Mouse (Mus musculus): ENCODE measurements around the gene Fkbp4. TPM values are rescaled to one million over a fixed set of nuclear protein-coding genes. Genes with fewer than 3 reads are reported as not detected.

The Fkbp4 gene
- polyA plus RNA-seq, 2 experiments, result 121 to 158 TPM

DNA sequence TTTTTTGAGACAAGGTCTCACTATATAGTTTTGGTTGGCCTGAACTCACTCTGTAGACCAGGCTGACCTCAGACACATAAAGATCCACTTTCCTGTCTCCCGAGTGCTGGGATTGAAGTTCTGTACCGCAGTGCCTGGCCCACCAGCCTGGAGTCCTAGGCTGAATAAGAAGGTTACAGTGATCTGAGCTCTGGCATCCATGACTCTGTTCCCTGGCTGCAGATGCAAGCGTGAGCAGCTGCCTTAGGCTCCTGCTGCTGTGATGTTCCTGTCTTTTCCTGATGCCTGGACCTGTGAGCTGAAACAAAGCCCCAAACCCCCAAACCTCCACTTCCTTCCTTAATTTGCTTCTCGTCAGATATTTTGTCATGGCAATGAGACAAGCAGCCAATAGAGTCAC is 26.5 kb upstream of the Fkbp4 start:
- Histone ChIP-seq H3K36me3 (replicated peaks; ENCODE audit: control insufficient read depth, insufficient read depth, low read depth) (no peaks in the 10 kb centered on the region), H3K4me3 (ENCODE audit: insufficient read depth in 1 of 2, low read depth in 2 of 2, low read length in 2 of 2) (no peak overlapping the region), H3K4me1 (replicated peaks; ENCODE audit: control insufficient read depth in 2 of 2, insufficient read depth in 2 of 2, low read length in 1 of 2) (peaks cover 11 to 20% of the 10 kb centered on the region in 2 experiments), H3K9me3 (ENCODE audit: control insufficient read depth, low read length) (no peaks in the 10 kb centered on the region), H3K4me2 (ENCODE audit: low read depth) (no peak overlapping the region), H3K27me3 (ENCODE audit: control insufficient read depth, insufficient read depth, low read length) (no peaks in the 10 kb centered on the region), H3K9ac (replicated peaks) (no peak overlapping the region), H3K27ac (no peak overlapping the region)
- no peak for DNase-seq (ENCODE audit: low read depth in 3 of 3, low spot score in 3 of 3)
- WGBS (ENCODE audit: insufficient replicate concordance), result 58% methylated on average over 4 of the region's 4 CpGs
- TF ChIP-seq CTCF (IDR thresholded peaks at IDR 0.05; ENCODE audit: low read depth), result no peak
- no peak for TF ChIP-seq EP300 (IDR thresholded peaks at IDR 0.05; ENCODE audit: low read depth)
- no peak for ATAC-seq (ENCODE audit: insufficient read depth)

- peaks cover 6 to 7% of the 10 kb centered on the region in 2 experiments; a peak in 3 of 4 replicates for H3K4me1 ChIP-seq (replicated peaks; ENCODE audit: control insufficient read depth in 2 of 2, insufficient read depth in 2 of 2, low read length in 1 of 2)
- H3K27ac ChIP-seq, result no peak overlapping the region
- no peak overlapping the region for H3K9ac ChIP-seq (replicated peaks)
- no peak overlapping the region for H3K4me2 ChIP-seq (ENCODE audit: low read depth)
- H3K9me3 ChIP-seq (ENCODE audit: control insufficient read depth, low read length), result no peaks in the 10 kb centered on the region
- ATAC-seq (ENCODE audit: insufficient read depth) (no peak), DNase-seq (ENCODE audit: low read depth in 3 of 3, low spot score in 3 of 3) (no peak)
- H3K4me3 ChIP-seq (ENCODE audit: insufficient read depth in 1 of 2, low read depth in 2 of 2, low read length in 2 of 2), result no peak overlapping the region
- TF ChIP-seq CTCF (IDR thresholded peaks at IDR 0.05; ENCODE audit: low read depth) (no peak), EP300 (IDR thresholded peaks at IDR 0.05; ENCODE audit: low read depth) (no peak)
- no peaks in the 10 kb centered on the region for H3K36me3 ChIP-seq (replicated peaks; ENCODE audit: control insufficient read depth, insufficient read depth, low read depth)
- H3K27me3 ChIP-seq (ENCODE audit: control insufficient read depth, insufficient read depth, low read length), result no peaks in the 10 kb centered on the region
Measured at GRCm38 (mm10) chr6:128461606-128462005, 23.1 kb upstream of the Fkbp4 start.

DNA sequence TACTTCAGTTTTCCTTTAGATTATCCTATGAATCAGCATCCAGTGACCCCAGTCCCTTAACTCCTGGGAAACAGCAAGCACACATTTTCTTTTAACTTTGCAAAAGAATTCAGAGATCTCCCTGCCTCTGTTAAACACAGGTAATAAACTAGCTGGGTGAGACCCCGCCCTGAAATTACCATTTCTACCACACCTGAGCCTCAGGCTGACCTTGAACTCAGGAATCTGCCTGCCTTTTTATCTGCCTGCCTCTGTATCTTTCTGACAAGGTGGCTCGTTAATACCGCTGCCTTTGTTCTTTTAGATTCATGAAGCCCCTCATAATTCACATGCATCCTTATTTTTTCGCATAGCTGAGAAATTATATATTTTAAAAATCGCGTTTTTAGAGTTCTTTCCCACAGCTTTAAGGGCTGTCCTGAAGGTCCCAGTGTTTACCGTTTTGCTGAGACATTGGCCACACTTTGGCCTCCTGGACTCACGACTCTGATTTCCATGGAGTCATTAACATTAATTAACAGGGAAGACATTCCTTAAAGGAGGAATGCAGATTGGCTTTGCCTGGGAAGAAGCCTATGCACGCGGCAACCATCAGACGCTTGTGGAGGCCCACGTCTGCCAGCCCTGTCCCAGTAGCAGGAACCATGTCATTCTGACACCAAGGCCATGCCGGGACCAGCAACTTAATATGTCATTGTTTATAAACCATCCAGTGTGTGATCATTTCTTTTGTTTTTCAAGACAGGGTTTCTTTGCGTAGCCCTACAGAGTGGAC is 22.4 kb upstream of the Fkbp4 start:
- no peaks in the 10 kb centered on the region for H3K9me3 ChIP-seq (ENCODE audit: control insufficient read depth, low read length)
- H3K4me1 ChIP-seq (replicated peaks; ENCODE audit: control insufficient read depth in 2 of 2, insufficient read depth in 2 of 2, low read length in 1 of 2), result 0 out of 4 replicates have a peak, but pooled peaks cover under 1% of the 10 kb centered on the region in 2 experiments
- no peak overlapping the region for H3K9ac ChIP-seq (replicated peaks)
- no peaks in the 10 kb centered on the region for H3K36me3 ChIP-seq (replicated peaks; ENCODE audit: control insufficient read depth, insufficient read depth, low read depth)
- no peak for DNase-seq (ENCODE audit: low read depth in 3 of 3, low spot score in 3 of 3)
- H3K4me3 ChIP-seq (ENCODE audit: insufficient read depth in 1 of 2, low read depth in 2 of 2, low read length in 2 of 2), result no peak overlapping the region
- no peak overlapping the region for H3K4me2 ChIP-seq (ENCODE audit: low read depth)
- TF ChIP-seq EP300 (IDR thresholded peaks at IDR 0.05; ENCODE audit: low read depth), result no peak
- TF ChIP-seq CTCF (IDR thresholded peaks at IDR 0.05; ENCODE audit: low read depth), result no peak
- ATAC-seq (ENCODE audit: insufficient read depth), result no peak
- H3K27ac ChIP-seq, result no peak overlapping the region
- H3K27me3 ChIP-seq (ENCODE audit: control insufficient read depth, insufficient read depth, low read length), result no peaks in the 10 kb centered on the region
- 69% methylated on average over 14 of the region's 14 CpGs for WGBS (ENCODE audit: insufficient replicate concordance)

GRCm38 (mm10) chr6:128460321-128460720 is 21.8 kb upstream of the Fkbp4 start:
- no peak overlapping the region for H3K9ac ChIP-seq (replicated peaks)

DNA sequence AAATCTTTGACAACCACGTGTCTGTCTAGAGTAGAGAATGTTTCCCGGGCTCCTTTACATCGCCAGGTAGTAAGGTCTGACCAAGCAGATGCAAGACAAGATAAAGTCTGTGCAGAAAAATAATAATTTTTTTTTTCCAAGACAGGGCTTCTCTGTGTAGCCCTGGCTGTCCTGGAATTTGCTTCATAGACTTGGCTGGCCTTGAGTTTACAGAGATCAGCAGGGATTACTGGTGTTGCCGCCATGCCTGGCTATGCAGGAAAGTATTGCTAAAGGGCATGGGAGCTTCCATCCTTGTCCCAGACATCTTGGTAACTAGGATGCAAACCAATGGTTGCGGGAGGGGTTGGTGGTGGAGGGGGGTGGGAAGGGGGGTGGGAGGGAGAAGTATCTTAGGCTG is 18.7 kb upstream of the Fkbp4 start:
- no peak overlapping the region for H3K9ac ChIP-seq (replicated peaks)
- H3K27me3 ChIP-seq (ENCODE audit: control insufficient read depth, insufficient read depth, low read length), result no peaks in the 10 kb centered on the region
- 62% methylated on average over 5 of the region's 5 CpGs for WGBS (ENCODE audit: insufficient replicate concordance)
- no peaks in the 10 kb centered on the region for H3K9me3 ChIP-seq (ENCODE audit: control insufficient read depth, low read length)
- ATAC-seq (ENCODE audit: insufficient read depth), result no peak
- H3K4me1 ChIP-seq (replicated peaks; ENCODE audit: control insufficient read depth in 2 of 2, insufficient read depth in 2 of 2, low read length in 1 of 2), result no peaks in the 10 kb centered on the region
- no peak for DNase-seq (ENCODE audit: low read depth in 3 of 3, low spot score in 3 of 3)
- TF ChIP-seq CTCF (IDR thresholded peaks at IDR 0.05; ENCODE audit: low read depth) (no peak), EP300 (IDR thresholded peaks at IDR 0.05; ENCODE audit: low read depth) (no peak)
- H3K36me3 ChIP-seq (replicated peaks; ENCODE audit: control insufficient read depth, insufficient read depth, low read depth), result no peaks in the 10 kb centered on the region
- no peak overlapping the region for H3K4me3 ChIP-seq (ENCODE audit: insufficient read depth in 1 of 2, low read depth in 2 of 2, low read length in 2 of 2)
- H3K4me2 ChIP-seq (ENCODE audit: low read depth), result no peak overlapping the region
- H3K27ac ChIP-seq, result no peak overlapping the region

More at GRCm38 (mm10) chr6:128460321-128460720, 21.8 kb upstream of the Fkbp4 start:
- TF ChIP-seq CTCF (IDR thresholded peaks at IDR 0.05; ENCODE audit: low read depth) (no peak), EP300 (IDR thresholded peaks at IDR 0.05; ENCODE audit: low read depth) (no peak)
- DNase-seq (ENCODE audit: low read depth in 3 of 3, low spot score in 3 of 3) (no peak), ATAC-seq (ENCODE audit: insufficient read depth) (no peak)
- Histone ChIP-seq H3K36me3 (replicated peaks; ENCODE audit: control insufficient read depth, insufficient read depth, low read depth) (no peaks in the 10 kb centered on the region), H3K4me1 (replicated peaks; ENCODE audit: control insufficient read depth in 2 of 2, insufficient read depth in 2 of 2, low read length in 1 of 2) (no peaks in the 10 kb centered on the region), H3K9me3 (ENCODE audit: control insufficient read depth, low read length) (no peaks in the 10 kb centered on the region), H3K4me2 (ENCODE audit: low read depth) (no peak overlapping the region), H3K4me3 (ENCODE audit: insufficient read depth in 1 of 2, low read depth in 2 of 2, low read length in 2 of 2) (no peak overlapping the region), H3K27ac (no peak overlapping the region), H3K27me3 (ENCODE audit: control insufficient read depth, insufficient read depth, low read length) (no peaks in the 10 kb centered on the region)
- 28% methylated on average over 2 of the region's 2 CpGs for WGBS (ENCODE audit: insufficient replicate concordance)
